Mouse (Mus musculus) neural tube, embryonic 13.5 days (tissue): ENCODE data around the gene Skor1. TPM values are rescaled to one million over a fixed set of nuclear protein-coding genes. Genes with fewer than 3 reads are reported as not detected.

Experiments used
- ATAC-seq: fragments of 200-750 bp; cut with Nextera tagmentation; 2 replicates; pipeline ENCODE4 v1.8.0; 2017; ENCODE audit warnings: low read depth, mild to moderate bottlenecking, moderate TSS enrichment, moderate library complexity
- H3K27ac ChIP-seq: fragments of 300-500 bp; sonication (generic); replicated peaks from 2 replicates; pipeline ENCODE4 v1.5.1; 2015; ENCODE audit warnings: moderate library complexity, mild to moderate bottlenecking, inconsistent platforms
- H3K27me3 ChIP-seq: fragments of 300-500 bp; sonication (generic); 2 replicates; pipeline ENCODE4 v1.6.1; 2015; ENCODE audit warnings: mild to moderate bottlenecking, inconsistent platforms
- H3K36me3 ChIP-seq: fragments of 300-500 bp; sonication (generic); 2 replicates; pipeline ENCODE4 v1.6.1; 2015; ENCODE audit warnings: mild to moderate bottlenecking, inconsistent platforms
- H3K4me1 ChIP-seq: fragments of 300-500 bp; sonication (generic); replicated peaks from 2 replicates; pipeline ENCODE4 v1.6.1; 2015; ENCODE audit warnings: inconsistent platforms
- H3K4me2 ChIP-seq: fragments of 300-500 bp; sonication (generic); 2 replicates; pipeline ENCODE4 v1.6.1; 2015; ENCODE audit warnings: inconsistent platforms, mild to moderate bottlenecking, moderate library complexity
- H3K4me3 ChIP-seq: fragments of 300-500 bp; sonication (generic); 2 replicates; pipeline ENCODE4 v1.5.1; 2015; ENCODE audit warnings: mild to moderate bottlenecking, inconsistent platforms
- H3K9ac ChIP-seq: fragments of 300-500 bp; sonication (generic); 2 replicates; pipeline ENCODE4 v1.6.1; 2015; ENCODE audit warnings: moderate library complexity, mild to moderate bottlenecking, inconsistent platforms
- H3K9me3 ChIP-seq: fragments of 300-500 bp; sonication (generic); 2 replicates; pipeline ENCODE4 v1.6.1; 2016; ENCODE audit warnings: inconsistent platforms
- WGBS: fragments of 180-500 bp; shearing (Covaris S2); methylation state at CpG from one replicate; pipeline ENCODE4 v1.1.7; 2015; 5-methylcytosine and 5-hydroxymethylcytosine counted together
- polyA plus RNA-seq: library from polyadenylated mRNA; unstranded; fragments of >200 nt; fragmentation: Nextera tagmentation; extraction: Ambion mirVana; gene quantifications from 2 replicates; pipeline ENCODE4 v1.2.1, GENCODE M21; 2015

The Skor1 gene
- polyA plus RNA-seq, 1 experiment from 2014 or later = 25.4 TPM

DNA sequence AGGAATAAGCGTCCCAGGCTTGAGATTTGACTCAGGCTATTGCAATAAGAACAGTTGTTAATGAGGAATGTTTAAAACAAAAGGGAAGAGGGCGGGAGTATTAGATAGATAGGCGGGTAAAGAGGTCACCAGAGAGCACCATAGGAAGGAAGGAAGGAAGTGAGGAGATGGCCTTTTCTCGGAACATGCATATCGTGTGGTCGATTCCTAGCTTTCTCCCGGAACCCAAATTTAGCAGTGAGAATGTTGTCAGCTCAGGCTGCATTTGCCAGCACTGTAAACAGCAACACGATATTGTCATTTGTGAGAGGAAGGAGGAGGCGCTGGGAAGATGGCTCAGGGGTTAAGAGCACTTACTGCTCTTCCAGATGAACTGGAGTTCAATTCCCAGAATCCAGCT lies 24.2 kb downstream of the Skor1 start:
- H3K9me3 ChIP-seq = no peaks in the 10 kb centered on the region
- ATAC-seq = peak; percentile 12; the same call in 1 of the 2 replicates
- no peak overlapping the region for H3K4me3 ChIP-seq
- no peak overlapping the region; the same call in 1 of the 2 replicates for H3K4me2 ChIP-seq
- no peaks in the 10 kb centered on the region for H3K36me3 ChIP-seq
- no peak overlapping the region for H3K27ac ChIP-seq
- peaks cover 4% of the 10 kb centered on the region; the same call in 1 of the 2 replicates for H3K4me1 ChIP-seq
- H3K9ac ChIP-seq = no peak overlapping the region
- WGBS = 48% methylated on average over 9 of the region's 9 CpGs
- peaks cover 11% of the 10 kb centered on the region for H3K27me3 ChIP-seq

DNA sequence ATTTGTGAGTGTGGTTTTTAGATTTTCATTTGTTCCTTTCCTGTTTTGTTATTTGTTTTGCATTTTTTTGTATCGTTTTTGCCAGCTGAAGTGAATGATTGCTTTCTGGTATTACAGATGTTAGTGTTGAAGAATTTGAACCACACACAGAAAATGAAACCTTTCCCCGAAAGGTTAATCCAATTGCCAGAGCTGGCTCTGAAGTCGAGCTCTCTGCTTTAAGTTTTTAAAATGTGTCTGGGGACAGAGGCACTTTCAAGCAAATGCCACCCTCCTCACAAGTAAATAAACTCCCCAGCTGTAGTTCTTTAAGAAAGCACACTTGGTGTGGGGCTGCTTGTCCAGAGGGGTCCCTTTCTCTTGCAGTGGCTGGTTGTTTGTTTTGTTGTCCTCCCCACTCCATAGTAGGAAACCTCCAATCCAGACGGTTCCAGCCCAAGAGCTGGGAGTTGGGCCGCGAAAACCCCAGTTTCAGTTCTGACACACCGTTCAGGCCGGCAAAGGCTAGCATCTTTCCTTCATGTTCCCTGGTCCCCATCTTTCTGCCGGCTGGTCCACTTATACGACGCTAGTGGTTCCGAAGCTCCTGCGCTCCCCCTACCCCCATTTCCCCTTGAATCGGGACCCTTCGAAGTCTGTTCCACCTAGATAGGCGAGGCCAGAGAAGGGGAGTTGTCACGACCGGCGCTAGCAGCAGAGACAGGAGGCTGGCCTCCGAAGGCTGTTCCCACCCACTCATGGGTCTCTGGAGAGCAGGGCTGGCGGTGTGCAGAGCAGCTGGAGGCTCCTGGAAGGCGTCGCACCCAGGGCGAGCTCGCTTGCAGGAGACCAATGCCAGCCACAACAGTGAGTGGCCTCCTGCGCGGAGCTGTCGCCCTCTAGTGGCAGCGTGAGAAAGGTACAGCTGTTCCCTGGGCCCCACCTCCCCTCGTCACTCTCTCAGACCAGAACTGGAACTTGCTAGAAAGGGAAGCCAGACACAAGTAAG lies 25.0 kb downstream of the Skor1 start:
- H3K4me3 ChIP-seq = peak overlapping the region; percentile 39
- H3K36me3 ChIP-seq = no peaks in the 10 kb centered on the region
- H3K27ac ChIP-seq = peak overlapping the region; percentile 3
- no peaks in the 10 kb centered on the region for H3K9me3 ChIP-seq
- H3K27me3 ChIP-seq = peaks cover 11% of the 10 kb centered on the region
- 8% methylated on average over 30 of the region's 30 CpGs for WGBS
- peak overlapping the region; percentile 61 for H3K9ac ChIP-seq
- ATAC-seq = peak; percentile 98
- peak overlapping the region; percentile 62 for H3K4me2 ChIP-seq
- peaks cover 4% of the 10 kb centered on the region; the same call in 1 of the 2 replicates for H3K4me1 ChIP-seq

DNA sequence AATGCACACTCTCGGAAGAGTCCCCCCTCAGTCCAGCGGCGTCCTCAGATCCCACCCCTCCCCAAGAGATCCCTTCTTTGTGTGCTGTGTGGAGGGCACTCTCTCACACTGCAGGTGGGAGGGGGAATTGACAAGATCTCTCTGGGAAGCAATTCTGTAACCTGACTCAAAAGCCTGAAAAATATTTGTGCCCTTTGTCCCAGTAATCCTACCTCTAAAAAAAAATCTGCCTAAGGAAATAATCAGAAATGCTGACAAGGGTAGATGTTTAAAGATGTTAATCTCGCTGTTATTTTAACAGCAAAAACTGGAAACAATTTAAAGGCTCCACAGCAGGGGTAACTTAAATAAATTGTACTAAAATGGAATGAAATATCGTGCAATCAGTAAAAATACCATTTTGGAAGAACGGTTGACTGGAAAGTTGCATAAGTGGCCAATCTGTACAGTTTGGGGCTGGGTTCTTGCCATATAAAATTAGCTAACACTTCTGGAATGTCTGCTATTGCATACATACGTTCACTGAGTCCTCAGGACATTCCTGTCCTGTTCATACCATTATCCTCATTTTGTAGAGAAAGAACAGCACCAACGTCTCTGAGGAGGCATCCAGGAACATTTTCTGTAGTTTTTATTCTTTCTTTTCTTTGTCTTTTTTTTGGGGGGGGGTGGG lies 26.5 kb downstream of the Skor1 start:
- peaks cover 11% of the 10 kb centered on the region for H3K27me3 ChIP-seq
- H3K36me3 ChIP-seq = no peaks in the 10 kb centered on the region
- ATAC-seq = no peak
- no peak overlapping the region for H3K27ac ChIP-seq
- H3K4me1 ChIP-seq = peaks cover 4% of the 10 kb centered on the region; the same call in 1 of the 2 replicates
- H3K4me2 ChIP-seq = no peak overlapping the region
- no peak overlapping the region for H3K4me3 ChIP-seq
- no peaks in the 10 kb centered on the region for H3K9me3 ChIP-seq
- H3K9ac ChIP-seq = no peak overlapping the region
- WGBS = 60% methylated on average over 8 of the region's 8 CpGs

DNA sequence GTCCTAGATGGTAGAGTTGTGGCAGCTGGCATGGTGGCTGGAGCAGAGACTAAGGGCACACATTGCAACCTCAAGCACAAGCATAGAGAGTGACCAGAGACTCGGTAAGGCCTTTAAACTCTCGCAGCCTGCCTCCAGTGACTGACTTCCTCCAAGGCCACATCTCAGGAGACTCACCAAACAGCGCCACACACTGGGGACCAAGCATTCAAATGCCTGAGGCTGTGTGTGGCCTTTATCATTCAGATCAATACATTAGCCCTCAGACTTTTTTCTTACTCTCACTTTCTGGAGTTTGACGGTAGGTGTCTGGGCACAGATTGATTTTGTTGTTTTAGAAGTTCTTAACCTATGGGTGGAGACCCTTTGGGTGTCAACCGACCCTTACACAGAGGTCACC lies 30.4 kb downstream of the Skor1 start:
- no peak overlapping the region for H3K4me2 ChIP-seq
- H3K4me3 ChIP-seq = no peak overlapping the region
- H3K4me1 ChIP-seq = 0 out of 2 replicates have a peak, but pooled peaks cover under 1% of the 10 kb centered on the region
- no peaks in the 10 kb centered on the region for H3K36me3 ChIP-seq
- H3K27ac ChIP-seq = no peak overlapping the region
- no peaks in the 10 kb centered on the region for H3K9me3 ChIP-seq
- peaks cover 7% of the 10 kb centered on the region for H3K27me3 ChIP-seq
- 54% methylated on average over 5 of the region's 5 CpGs for WGBS
- no peak for ATAC-seq
- no peak overlapping the region for H3K9ac ChIP-seq

DNA sequence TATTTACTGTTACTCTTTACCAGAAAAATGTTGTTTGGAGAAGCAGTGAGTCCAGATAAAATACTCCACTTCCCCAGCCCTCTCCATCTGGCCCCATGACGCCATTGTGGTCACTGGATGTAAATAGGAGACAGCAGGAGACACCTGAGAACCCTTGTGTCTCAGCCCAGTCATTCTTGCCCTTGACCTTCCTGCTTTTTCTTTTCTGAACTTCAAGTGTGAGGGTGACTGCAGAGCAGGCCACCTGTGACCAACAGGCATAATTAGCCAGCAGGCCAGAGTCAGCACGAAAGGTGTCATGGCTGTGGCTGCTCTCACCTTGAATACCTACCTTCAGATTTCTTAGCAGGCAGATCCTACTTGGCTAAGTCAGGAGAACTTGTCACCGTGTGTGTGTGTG lies 36.2 kb downstream of the Skor1 start:
- no peak overlapping the region for H3K9ac ChIP-seq
- no peaks in the 10 kb centered on the region for H3K36me3 ChIP-seq
- no peak for ATAC-seq
- H3K27me3 ChIP-seq = no peaks in the 10 kb centered on the region
- no peak overlapping the region for H3K4me2 ChIP-seq
- no peaks in the 10 kb centered on the region for H3K9me3 ChIP-seq
- peaks cover 19% of the 10 kb centered on the region for H3K4me1 ChIP-seq
- H3K27ac ChIP-seq = no peak overlapping the region
- 69% methylated on average over 3 of the region's 3 CpGs for WGBS
- H3K4me3 ChIP-seq = no peak overlapping the region

DNA sequence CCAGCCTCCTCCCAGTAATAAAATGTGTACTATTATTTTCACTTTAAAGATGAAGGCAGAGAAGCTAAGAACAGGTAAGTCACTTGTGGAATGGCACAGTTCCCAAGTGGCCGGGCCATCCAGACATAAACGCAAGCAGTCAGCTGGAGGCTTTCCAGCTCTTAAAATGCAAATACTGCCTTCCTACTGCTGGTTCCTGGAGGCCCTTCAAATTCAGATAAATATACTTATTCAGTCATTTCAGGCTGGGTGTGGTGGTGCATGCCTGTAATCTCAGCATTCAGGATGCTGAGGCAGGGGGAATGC lies 39.0 kb downstream of the Skor1 start:
- H3K4me2 ChIP-seq = peak overlapping the region; percentile 82
- 0 out of 2 replicates have a peak, but pooled peaks have one; percentile 21 for ATAC-seq
- H3K36me3 ChIP-seq = no peaks in the 10 kb centered on the region
- peak overlapping the region; percentile 69 for H3K9ac ChIP-seq
- H3K4me3 ChIP-seq = peak overlapping the region; percentile 44
- H3K9me3 ChIP-seq = no peaks in the 10 kb centered on the region
- WGBS = 5% methylated on average over 2 of the region's 2 CpGs
- no peaks in the 10 kb centered on the region for H3K27me3 ChIP-seq
- H3K4me1 ChIP-seq = peaks cover 19% of the 10 kb centered on the region
- peak overlapping the region; percentile 87 for H3K27ac ChIP-seq

DNA sequence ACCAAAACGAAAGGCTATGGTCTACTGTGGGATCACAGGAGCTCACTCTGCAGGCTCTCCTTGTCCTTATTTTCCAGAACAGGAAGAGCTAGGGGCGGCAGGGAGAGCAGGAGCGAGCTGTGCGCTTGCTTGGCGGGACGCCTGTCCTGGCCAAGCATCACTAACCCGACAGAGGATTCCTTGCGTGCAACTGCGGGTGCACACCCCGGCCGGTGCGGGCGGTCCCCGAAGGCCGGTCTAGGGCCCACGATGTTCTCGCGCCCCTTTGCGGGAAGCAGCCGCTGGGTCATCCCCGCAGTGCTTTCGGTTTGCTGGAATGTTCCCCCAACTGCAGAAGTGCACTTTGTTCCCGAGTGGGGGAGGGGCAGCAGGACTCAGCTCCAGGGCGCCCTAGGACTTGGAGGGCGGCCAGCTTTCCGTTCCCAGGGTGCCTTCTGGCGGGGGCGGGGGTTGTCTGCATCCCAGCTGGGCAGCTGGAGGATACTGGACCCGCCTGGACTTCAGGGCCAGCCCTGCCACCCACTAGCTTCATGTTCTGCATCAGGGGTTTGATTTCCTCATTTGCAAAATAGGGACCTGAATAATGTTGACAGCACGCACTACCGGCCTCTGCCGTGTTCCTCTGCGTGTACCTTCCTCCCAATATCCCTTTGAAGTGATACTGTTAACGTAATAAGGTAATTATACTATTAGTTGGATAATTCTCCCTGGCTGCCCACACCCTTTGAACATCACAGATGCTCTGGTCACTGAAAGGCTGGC lies 39.6 kb downstream of the Skor1 start:
- peaks cover 19% of the 10 kb centered on the region for H3K4me1 ChIP-seq
- peak overlapping the region; percentile 44 for H3K4me3 ChIP-seq
- under 1% methylated on average over 34 of the region's 34 CpGs for WGBS
- H3K27me3 ChIP-seq = no peaks in the 10 kb centered on the region
- peak overlapping the region; percentile 82 for H3K4me2 ChIP-seq
- H3K27ac ChIP-seq = peak overlapping the region; percentile 87
- ATAC-seq = peak; percentile 86
- no peaks in the 10 kb centered on the region for H3K36me3 ChIP-seq
- no peaks in the 10 kb centered on the region for H3K9me3 ChIP-seq
- H3K9ac ChIP-seq = peak overlapping the region; percentile 69

DNA sequence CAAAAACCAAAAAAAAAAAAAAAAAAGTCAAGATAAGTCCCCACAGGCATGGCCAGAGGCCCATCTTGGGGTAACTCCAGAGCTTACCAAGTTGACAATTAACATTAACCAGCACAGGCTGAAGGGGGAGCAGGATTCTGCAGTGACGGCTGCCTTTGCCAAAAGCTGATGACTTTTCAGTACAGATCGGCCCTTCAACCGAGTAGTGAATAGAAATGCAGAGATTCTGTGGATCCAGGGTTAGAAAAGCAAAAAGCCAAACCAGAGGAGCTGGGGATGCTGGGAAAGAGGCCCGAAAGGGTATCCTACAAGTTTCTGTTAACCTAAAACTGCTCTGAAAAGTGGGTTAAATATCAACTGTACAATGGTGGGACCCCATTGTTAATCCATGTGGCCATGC lies 40.2 kb downstream of the Skor1 start:
- peak overlapping the region; percentile 87 for H3K27ac ChIP-seq
- H3K9ac ChIP-seq = peak overlapping the region; percentile 69
- H3K4me2 ChIP-seq = peak overlapping the region; percentile 82
- peaks cover 19% of the 10 kb centered on the region for H3K4me1 ChIP-seq
- no peak for ATAC-seq
- no peaks in the 10 kb centered on the region for H3K36me3 ChIP-seq
- peak overlapping the region; percentile 44 for H3K4me3 ChIP-seq
- H3K27me3 ChIP-seq = no peaks in the 10 kb centered on the region
- no peaks in the 10 kb centered on the region for H3K9me3 ChIP-seq
- 45% methylated on average over 4 of the region's 4 CpGs for WGBS

DNA sequence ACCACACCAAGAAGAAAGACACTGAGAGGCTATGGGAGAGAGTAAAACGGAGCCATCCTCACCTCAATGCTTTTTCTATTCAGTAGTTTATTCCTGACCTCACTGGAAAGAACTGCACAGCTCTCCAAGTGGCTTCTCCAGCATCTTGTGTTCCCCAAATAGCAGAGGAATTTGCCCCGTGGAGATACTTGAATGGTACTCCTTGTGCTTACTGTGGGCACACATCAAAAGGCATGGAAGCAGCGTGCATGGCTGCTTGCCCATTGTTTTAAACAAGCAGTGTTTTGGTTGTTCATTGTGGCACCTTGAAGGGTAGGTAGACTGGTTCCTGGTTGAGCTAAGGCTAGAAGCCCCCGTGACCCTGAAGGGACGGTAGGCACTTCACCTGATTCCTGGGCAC lies 48.1 kb downstream of the Skor1 start:
- Histone ChIP-seq H3K4me2 (no peak overlapping the region), H3K4me1 (no peaks in the 10 kb centered on the region), H3K9me3 (no peaks in the 10 kb centered on the region), H3K27ac (no peak overlapping the region), H3K36me3 (no peaks in the 10 kb centered on the region), H3K4me3 (no peak overlapping the region), H3K9ac (no peak overlapping the region), H3K27me3 (no peaks in the 10 kb centered on the region)
- no peak for ATAC-seq
- 85% methylated on average over 5 of the region's 5 CpGs for WGBS

DNA sequence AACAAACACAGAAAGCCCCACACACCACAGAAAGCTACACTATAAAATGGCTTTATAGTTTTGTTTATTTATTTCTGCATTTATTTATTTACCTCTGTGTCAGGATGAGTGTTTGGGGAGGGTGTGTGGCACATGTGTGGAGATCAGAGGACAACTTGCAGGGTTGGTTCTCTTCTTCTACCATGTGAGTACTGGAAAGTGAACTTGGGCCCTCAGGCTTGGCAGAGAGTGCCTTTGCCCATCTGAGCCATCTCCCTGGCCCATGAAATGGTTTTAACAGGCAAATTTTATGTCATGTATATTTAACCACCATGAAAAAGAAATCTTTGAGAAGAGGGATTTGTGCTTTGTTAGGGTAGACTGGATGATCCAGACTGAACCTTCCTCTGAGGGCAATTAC lies 48.9 kb downstream of the Skor1 start:
- Histone ChIP-seq H3K36me3 (no peaks in the 10 kb centered on the region), H3K9ac (no peak overlapping the region), H3K4me2 (no peak overlapping the region), H3K27me3 (no peaks in the 10 kb centered on the region), H3K4me3 (no peak overlapping the region), H3K4me1 (no peaks in the 10 kb centered on the region), H3K9me3 (no peaks in the 10 kb centered on the region), H3K27ac (no peak overlapping the region)
- ATAC-seq = no peak

DNA sequence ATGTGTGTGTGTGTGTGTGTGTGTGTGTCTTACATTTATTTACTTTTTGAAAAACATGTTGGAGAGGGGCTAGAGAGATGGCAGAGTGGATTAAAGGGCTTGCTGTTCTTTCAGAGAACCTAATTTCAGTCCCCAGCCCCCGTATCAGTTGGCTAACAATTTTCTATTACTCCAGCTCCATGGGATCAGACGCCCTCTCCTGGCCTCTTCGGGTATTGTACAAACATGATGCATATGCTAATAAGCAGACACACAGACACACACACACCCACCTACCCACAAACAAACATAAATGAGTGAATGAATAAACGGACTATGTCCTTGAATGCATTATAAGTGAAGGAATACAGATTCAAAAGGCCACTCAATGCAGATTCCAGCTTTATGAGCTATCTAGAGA lies 49.4 kb downstream of the Skor1 start:
- H3K36me3 ChIP-seq = no peaks in the 10 kb centered on the region
- H3K27ac ChIP-seq = no peak overlapping the region
- H3K9me3 ChIP-seq = no peaks in the 10 kb centered on the region
- H3K27me3 ChIP-seq = no peaks in the 10 kb centered on the region
- H3K4me3 ChIP-seq = no peak overlapping the region
- ATAC-seq = no peak
- WGBS = 90% methylated on average over 4 of the region's 4 CpGs
- H3K4me2 ChIP-seq = no peak overlapping the region
- no peaks in the 10 kb centered on the region for H3K4me1 ChIP-seq
- no peak overlapping the region for H3K9ac ChIP-seq

DNA sequence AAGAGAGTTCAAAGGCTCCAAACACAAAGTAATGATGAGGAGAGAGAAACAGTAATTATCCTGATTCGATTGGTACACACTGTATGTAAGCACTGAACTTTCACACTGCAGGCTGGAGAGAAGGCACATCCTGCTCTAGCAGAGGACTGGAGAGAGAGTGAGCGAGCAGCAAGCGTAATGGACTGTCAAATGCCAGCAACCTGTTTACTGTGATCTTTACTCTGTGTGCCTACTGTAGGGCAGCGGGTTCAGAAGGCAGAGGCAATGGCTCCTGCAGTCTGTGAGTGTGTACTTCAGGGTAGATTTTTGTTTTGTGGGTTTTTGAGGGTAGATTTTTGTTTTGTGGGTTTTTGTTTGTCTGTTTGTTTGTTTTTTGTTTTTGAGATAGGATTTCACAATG lies 49.9 kb downstream of the Skor1 start:
- no peak overlapping the region for H3K4me3 ChIP-seq
- no peak overlapping the region for H3K27ac ChIP-seq
- 87% methylated on average over 4 of the region's 4 CpGs for WGBS
- H3K27me3 ChIP-seq = no peaks in the 10 kb centered on the region
- no peaks in the 10 kb centered on the region for H3K9me3 ChIP-seq
- H3K4me2 ChIP-seq = no peak overlapping the region
- no peaks in the 10 kb centered on the region for H3K4me1 ChIP-seq
- no peak for ATAC-seq
- no peak overlapping the region for H3K9ac ChIP-seq
- no peaks in the 10 kb centered on the region for H3K36me3 ChIP-seq
